Mouse (Mus musculus): ENCODE data around the gene Setdb1. TPM values are rescaled to one million over a fixed set of nuclear protein-coding genes. Genes with fewer than 3 reads are reported as not detected.

Setdb1 gene
- 12.7 TPM in 2 replicates for polyA plus RNA-seq (2015; fragmentation: Nextera tagmentation; extraction: Ambion mirVana)

GRCm38 (mm10) chr3:95356701-95357449 is at the start of gene Setdb1:
Gene Setdb1 (minus strand): TSS chr3:95357202.

GRCm38 (mm10) chr3:95402741-95403140 is 45.7 kb upstream of the Setdb1 start, which contains the start of gene 4930558C23Rik:
Gene 4930558C23Rik (minus strand): TSS chr3:95402841.

GRCm38 (mm10) chr3:95314486-95315093 is 42.4 kb downstream of the Setdb1 start, which contains the start of gene Cers2:
Gene Cers2 (plus strand): TSS chr3:95314791.

GRCm38 (mm10) chr3:95307100-95307499 is 49.9 kb downstream of the Setdb1 start, which contains the start of gene Anxa9:
Gene Anxa9 (minus strand): TSS chr3:95307176.

GRCm38 (mm10) chr3:95281216-95282126 is 75.5 kb downstream of the Setdb1 start, which contains the start of the genes Mindy1 and Prune1:
Gene Mindy1 (plus strand): TSS chr3:95281345.
Gene Prune1 (minus strand): TSS chr3:95282076.

Other genes with a start within 250 kb of the Setdb1 start
- 49.8 and 56.7 TPM in 2 replicates for gene Vps72, start 246.2 kb downstream of the Setdb1 start, polyA plus RNA-seq (2015; fragmentation: Nextera tagmentation; extraction: Ambion mirVana)
- gene Tmod4, start 232.7 kb downstream of the Setdb1 start, polyA plus RNA-seq (2015; fragmentation: Nextera tagmentation; extraction: Ambion mirVana), result 1.3 and 2.1 TPM in 2 replicates
- gene Scnm1, start 223.2 kb downstream of the Setdb1 start, polyA plus RNA-seq (2015; fragmentation: Nextera tagmentation; extraction: Ambion mirVana), result 42.9 and 44.7 TPM in 2 replicates
- gene Lysmd1, start 223.1 kb downstream of the Setdb1 start, polyA plus RNA-seq (2015; fragmentation: Nextera tagmentation; extraction: Ambion mirVana), result 7.0 and 9.5 TPM in 2 replicates
- gene Tnfaip8l2, start 214.8 kb downstream of the Setdb1 start, polyA plus RNA-seq (2015; fragmentation: Nextera tagmentation; extraction: Ambion mirVana), result 22.2 and 26.2 TPM in 2 replicates
- 0.72 and 0.96 TPM in 2 replicates for gene Sema6c, start 196.7 kb downstream of the Setdb1 start, polyA plus RNA-seq (2015; fragmentation: Nextera tagmentation; extraction: Ambion mirVana)
- 10.6 and 10.9 TPM in 2 replicates for gene Gabpb2, start 139.3 kb downstream of the Setdb1 start, polyA plus RNA-seq (2015; fragmentation: Nextera tagmentation; extraction: Ambion mirVana)
- 62.9 and 76.5 TPM in 2 replicates for gene Cdc42se1, start 128.5 kb downstream of the Setdb1 start, polyA plus RNA-seq (2015; fragmentation: Nextera tagmentation; extraction: Ambion mirVana)
- gene Mllt11, start 125.0 kb downstream of the Setdb1 start, polyA plus RNA-seq (2015; fragmentation: Nextera tagmentation; extraction: Ambion mirVana), result 3.5 and 4.2 TPM in 2 replicates
- 0.31 and 0.46 TPM in 2 replicates for gene Gm128, start 115.6 kb downstream of the Setdb1 start, polyA plus RNA-seq (2015; fragmentation: Nextera tagmentation; extraction: Ambion mirVana)
- gene Bnipl, start 106.0 kb downstream of the Setdb1 start, polyA plus RNA-seq (2015; fragmentation: Nextera tagmentation; extraction: Ambion mirVana), result not detected in 2 replicates
- 28.2 and 36.1 TPM in 2 replicates for gene Mindy1, start 75.9 kb downstream of the Setdb1 start, polyA plus RNA-seq (2015; fragmentation: Nextera tagmentation; extraction: Ambion mirVana)
- gene Prune1, start 75.1 kb downstream of the Setdb1 start, polyA plus RNA-seq (2015; fragmentation: Nextera tagmentation; extraction: Ambion mirVana), result 7.8 and 8.4 TPM in 2 replicates
- 3.6 and 4.8 TPM in 2 replicates for gene Anxa9, start 50.0 kb downstream of the Setdb1 start, polyA plus RNA-seq (2015; fragmentation: Nextera tagmentation; extraction: Ambion mirVana)
- gene Cers2, start 42.4 kb downstream of the Setdb1 start, polyA plus RNA-seq (2015; fragmentation: Nextera tagmentation; extraction: Ambion mirVana), result 99.7 and 109 TPM in 2 replicates
- not detected in 2 replicates for gene 4930558C23Rik, start 45.6 kb upstream of the Setdb1 start, polyA plus RNA-seq (2015; fragmentation: Nextera tagmentation; extraction: Ambion mirVana)
- gene Arnt, start 77.2 kb upstream of the Setdb1 start, polyA plus RNA-seq (2015; fragmentation: Nextera tagmentation; extraction: Ambion mirVana), result 15.8 and 16.3 TPM in 2 replicates
- gene Ctsk, start 142.1 kb upstream of the Setdb1 start, polyA plus RNA-seq (2015; fragmentation: Nextera tagmentation; extraction: Ambion mirVana), result 3.7 and 4.8 TPM in 2 replicates
- 57.3 and 86.4 TPM in 2 replicates for gene Ctss, start 169.6 kb upstream of the Setdb1 start, polyA plus RNA-seq (2015; fragmentation: Nextera tagmentation; extraction: Ambion mirVana)
- gene Hormad1, start 202.5 kb upstream of the Setdb1 start, polyA plus RNA-seq (2015; fragmentation: Nextera tagmentation; extraction: Ambion mirVana), result not detected in 2 replicates
- 25.2 and 25.6 TPM in 2 replicates for gene Golph3l, start 231.7 kb upstream of the Setdb1 start, polyA plus RNA-seq (2015; fragmentation: Nextera tagmentation; extraction: Ambion mirVana)